Mouse (Mus musculus) right cerebral cortex, postnatal 25 days (tissue): ENCODE data around the gene Slc6a3.

Source experiments
- DNase-seq: peaks from one replicate; pipeline ENCODE4 v3.0.0; 2022

The Slc6a3 gene

GRCm38 (mm10) chr13:73536403-73536821, at the start of gene Slc6a3:
TSS of gene Slc6a3 (plus strand) at chr13:73536747.
- DNase-seq = peak; percentile 17

DNA sequence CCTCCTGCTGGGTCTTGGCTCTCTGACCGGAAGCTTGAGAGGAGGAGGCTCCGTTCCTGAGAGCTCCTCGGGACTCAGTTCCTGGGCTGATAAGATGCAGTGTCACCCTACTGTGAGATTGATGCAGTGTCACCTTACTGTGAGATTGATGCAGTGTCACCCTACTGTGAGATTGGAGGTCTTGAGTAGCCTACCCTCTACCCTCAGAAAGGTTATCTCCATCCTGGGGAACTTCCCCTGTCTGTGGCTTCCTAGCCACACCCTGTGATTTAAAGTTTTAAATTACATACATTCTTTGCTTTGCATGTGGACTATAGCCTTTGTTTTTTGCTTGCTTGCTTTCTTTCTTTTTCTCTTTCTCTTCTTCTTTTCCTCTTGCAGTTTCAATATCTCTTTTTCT, 48.4 kb upstream of the Slc6a3 start:
- no peak for DNase-seq

DNA sequence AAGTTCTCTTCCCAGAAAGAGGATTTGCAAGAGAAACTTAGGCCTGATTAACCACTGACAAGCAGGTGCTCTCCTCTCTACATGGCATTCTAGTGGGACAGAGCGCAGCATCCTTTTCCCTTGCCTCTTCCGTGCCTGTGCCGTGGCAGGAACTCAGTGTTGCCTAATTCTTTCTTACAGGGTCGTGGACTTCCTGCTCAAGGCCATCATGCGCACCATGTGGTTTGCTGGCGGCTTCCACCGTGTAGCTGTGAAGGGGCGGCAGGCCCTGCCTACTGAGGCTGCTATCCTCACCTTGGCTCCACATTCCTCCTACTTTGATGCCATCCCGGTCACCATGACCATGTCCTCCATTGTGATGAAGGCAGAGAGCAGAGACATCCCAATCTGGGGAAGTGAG, 47.8 kb upstream of the Slc6a3 start:
- no peak for DNase-seq

DNA sequence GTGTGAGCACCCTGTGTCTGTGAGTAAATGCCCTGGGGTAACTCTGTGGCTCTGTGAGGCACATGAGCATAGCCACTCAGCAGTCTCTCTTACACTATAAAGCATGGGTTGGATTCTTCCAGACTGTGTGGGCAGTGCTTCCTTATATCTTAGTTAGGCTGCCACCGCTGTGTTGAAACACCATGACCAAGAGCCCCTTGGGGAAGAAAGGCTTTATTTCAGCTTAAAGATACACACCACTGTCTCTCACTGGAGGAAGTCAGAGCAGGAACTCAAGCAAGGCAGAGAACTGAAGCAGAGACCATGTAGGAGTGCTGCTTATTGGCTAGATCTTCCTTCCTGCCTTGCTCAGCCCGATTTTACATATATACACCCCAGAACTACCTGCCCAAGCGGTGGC, 46.6 kb upstream of the Slc6a3 start:
- DNase-seq = no peak

DNA sequence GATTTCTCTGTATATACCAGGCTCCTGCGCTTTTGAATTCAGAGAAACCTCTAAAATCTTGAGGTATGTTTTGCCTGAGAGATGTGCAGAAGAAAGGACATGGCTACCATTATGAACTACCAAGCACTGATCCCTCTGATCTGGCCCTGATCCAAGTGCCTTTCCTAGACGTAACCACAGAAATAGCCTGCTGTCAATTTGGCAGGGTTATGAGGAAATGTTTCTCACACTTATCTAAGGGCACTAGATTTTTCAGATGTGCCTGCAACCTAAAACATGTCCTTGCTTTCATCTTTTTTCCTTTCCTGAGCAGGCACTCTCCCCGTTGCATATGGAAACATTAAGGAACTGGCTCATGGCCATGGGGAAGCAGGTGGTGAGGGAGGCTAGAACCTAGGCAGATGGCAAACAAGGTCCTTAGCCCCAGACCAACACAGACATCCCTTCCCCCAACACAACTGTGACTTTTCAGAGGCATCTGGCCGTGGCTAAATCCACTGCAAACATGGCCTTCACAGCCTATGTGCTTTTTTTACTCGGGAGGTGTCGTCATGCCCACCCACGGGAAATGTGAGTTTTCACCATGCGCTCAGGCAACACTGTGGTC, 45.9 kb upstream of the Slc6a3 start:
- no peak for DNase-seq

- DNase-seq = no peak
Measured at GRCm38 (mm10) chr13:73493183-73493582, 43.4 kb upstream of the Slc6a3 start.

DNA sequence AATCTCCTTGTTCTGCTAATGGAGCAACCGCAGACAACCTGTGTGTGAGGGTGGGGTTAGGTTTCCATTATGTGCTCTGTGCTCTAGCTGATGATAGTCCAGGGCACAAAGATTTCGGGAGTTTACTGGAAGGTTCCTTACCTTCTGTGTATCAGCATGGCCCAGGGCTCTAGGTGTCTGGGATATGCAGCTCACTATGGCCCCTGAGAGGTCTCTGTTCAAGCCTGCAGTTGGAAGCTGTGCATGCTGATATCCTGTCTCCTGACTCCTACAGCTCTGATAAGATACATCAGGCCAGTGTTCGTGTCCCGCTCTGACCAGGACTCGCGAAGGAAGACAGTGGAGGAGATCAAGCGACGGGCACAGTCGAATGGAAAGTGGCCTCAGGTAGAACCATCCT, 42.0 kb upstream of the Slc6a3 start:
- DNase-seq = no peak

GRCm38 (mm10) chr13:73496137-73496536, 40.4 kb upstream of the Slc6a3 start:
- no peak for DNase-seq

GRCm38 (mm10) chr13:73499893-73500604, 36.5 kb upstream of the Slc6a3 start:
- no peak for DNase-seq

GRCm38 (mm10) chr13:73502719-73503118, 33.8 kb upstream of the Slc6a3 start:
- DNase-seq = no peak

GRCm38 (mm10) chr13:73505686-73506467, 30.7 kb upstream of the Slc6a3 start:
- DNase-seq = peak; percentile 79

- no peak for DNase-seq
Measured at GRCm38 (mm10) chr13:73508817-73509550, 27.6 kb upstream of the Slc6a3 start.

DNA sequence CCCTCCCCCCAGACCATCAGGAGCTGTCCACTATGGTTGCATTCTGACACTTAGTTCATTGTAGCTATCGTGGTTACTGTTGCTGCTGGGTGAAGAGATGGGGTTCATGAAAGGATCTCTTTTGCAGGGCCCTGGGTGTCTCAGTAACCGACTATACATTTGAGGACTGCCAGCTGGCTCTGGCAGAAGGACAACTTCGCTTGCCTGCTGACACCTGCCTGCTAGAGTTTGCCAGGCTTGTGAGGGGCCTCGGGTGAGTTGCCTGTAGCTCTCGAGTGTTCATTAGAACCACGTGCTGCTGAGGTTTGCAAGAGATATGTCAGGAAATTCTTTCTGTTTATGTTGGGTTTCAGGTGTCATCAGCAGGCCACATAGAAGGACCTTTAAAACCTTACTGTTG, 26.7 kb upstream of the Slc6a3 start:
- no peak for DNase-seq

GRCm38 (mm10) chr13:73512776-73513673, 23.5 kb upstream of the Slc6a3 start:
- DNase-seq = peak; percentile 62

GRCm38 (mm10) chr13:73516886-73517285, 19.7 kb upstream of the Slc6a3 start:
- DNase-seq = no peak

DNA sequence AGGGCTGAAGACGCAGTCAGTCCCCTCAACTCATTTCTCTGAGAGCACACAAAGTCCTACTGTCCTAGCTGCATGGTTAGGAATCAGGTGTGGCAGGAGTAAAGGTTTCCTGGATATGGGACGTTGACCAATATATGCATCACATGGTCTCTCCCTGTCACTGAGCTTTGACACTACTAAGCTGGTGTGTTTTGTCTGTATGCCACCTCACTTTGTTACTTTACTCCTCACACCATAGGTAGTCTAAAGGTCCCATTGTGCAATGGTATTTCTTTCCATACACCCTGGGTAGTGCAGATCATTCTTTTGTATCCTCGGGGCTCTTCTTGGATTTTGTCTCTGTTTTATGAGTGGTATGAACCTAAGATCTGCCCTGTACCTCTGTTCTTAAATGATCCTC, 2.8 kb upstream of the Slc6a3 start:
- DNase-seq = no peak

DNA sequence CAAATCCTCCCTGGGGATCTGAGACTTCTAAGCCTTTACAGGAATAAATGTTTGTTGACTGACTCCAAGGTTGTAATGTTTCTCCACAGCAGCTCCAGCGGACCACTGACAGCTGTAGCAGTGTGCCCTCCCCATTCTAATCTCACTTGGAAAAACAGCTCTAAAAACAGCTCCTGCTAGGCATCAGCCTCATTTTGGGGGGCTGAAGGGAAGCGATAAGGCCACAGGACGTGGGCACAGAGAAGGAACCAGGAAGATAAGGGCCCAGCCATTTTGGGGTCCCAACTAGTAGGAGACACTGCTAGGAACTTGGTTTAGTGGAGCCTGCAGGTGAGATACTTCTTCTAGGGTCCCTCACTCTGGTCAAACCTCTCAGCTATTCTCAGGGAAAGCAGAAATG, 1.3 kb upstream of the Slc6a3 start:
- DNase-seq = no peak

GRCm38 (mm10) chr13:73536824-73537223, 277 bp downstream of the Slc6a3 start:
- no peak for DNase-seq

DNA sequence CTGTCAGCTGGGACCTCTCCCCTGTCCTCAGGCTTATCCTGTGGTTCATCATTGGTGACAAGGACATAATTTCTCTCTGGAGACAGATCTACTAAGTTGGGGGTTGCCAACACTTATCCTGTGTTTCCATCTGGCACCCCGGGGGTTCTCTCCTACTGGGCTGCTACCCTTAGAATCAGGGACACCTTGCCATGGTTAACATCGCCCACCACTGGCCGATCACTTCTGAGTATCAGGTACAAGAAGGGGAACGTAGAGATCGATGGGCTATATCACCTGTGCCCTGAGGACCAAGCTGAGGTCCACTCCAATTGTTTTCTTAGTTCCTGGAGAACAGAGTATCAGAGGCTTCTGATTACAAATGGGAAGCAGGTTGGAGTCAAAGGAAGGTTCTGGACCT, 27.7 kb downstream of the Slc6a3 start:
- DNase-seq = no peak

GRCm38 (mm10) chr13:73575051-73575450, 38.5 kb downstream of the Slc6a3 start:
- no peak for DNase-seq

DNA sequence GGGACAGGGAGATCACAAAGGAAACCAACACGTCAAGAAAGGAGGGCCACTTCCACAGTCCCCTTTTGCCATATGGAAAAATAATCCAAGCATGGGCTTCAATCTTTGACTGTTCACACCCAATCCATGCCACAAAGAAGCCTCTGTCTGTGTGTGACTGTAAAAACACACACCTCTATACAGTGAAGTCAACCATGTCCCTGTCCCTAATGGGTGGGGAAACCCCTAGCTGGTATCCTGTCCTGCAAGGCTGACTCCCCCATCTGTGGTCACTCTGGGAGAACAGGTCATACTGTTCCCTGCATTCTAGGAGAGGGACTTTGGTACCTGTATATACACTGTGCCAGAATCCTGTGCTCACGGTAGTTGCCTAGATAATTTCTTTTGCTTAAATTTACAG, 40.7 kb downstream of the Slc6a3 start:
- DNase-seq = no peak

GRCm38 (mm10) chr13:73591488-73591887, 54.9 kb downstream of the Slc6a3 start:
- DNase-seq = no peak
